In the genomic region with DNA sequence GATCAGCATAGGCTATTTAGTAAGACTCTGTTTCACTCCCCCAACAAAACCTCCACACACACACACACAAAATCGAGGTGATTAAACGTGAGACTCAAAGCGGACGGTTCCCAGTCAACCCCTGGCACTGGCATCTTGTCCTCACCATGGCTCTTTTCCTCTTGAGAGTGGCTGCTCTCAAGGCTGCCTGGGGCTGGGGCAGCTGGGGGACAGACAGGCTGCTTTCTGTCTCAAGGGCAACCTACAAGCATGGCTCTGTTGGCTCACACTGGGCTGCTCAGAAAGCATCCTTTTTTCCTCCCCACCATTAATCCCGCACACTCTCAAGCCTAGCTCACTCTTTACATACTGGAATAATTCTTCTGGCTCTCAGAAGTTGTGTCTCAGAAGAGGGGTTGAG, we compare ENCODE assay signal across 27 mouse cellular contexts.
"Had no signal": no experiment of that assay in that cellular context is flagged by ENCODE, and none has a peak within 500 bp of the region (broad histone marks: within the 10 kb centered on the region; RNA-seq: fewer than 3 reads in every experiment).

No protein-coding gene starts in this region.

- H3K9ac ChIP-seq: heart, embryonic 13.5 days; heart, embryonic 15.5 days; hindbrain, embryonic 12.5 days; hindbrain, embryonic 14.5 days; kidney, embryonic 15.5 days; limb, embryonic 13.5 days; limb, embryonic 15.5 days; liver, embryonic 12.5 days; liver, embryonic 14.5 days had no signal

- ATAC-seq: hindbrain, embryonic 16.5 days; intestine, embryonic 16.5 days; liver, embryonic 12.5 days had no signal

- H3K9me3 ChIP-seq: heart, embryonic 13.5 days; heart, embryonic 15.5 days; hindbrain, embryonic 12.5 days; kidney, embryonic 15.5 days; limb, embryonic 13.5 days; limb, embryonic 15.5 days; liver, embryonic 12.5 days had no signal

- DNase-seq: gastrocnemius, postnatal 14 days; gastrocnemius, postnatal 36 days; heart, adult 11 months; heart, adult 2 months; heart, postnatal 14 days; heart, postnatal 36 days; kidney, adult 11 months; kidney, adult 2 months; kidney, adult 9 months; kidney, postnatal 14 days; kidney, postnatal 36 days; layer of hippocampus, adult 9-11 months; layer of hippocampus, postnatal 36 days; left cerebral cortex, postnatal 4 days had no signal

- H3K36me3 ChIP-seq: heart, embryonic 13.5 days; heart, embryonic 15.5 days; hindbrain, embryonic 12.5 days; kidney, embryonic 15.5 days; limb, embryonic 13.5 days; limb, embryonic 15.5 days; liver, embryonic 12.5 days had no signal

- H3K4me3 ChIP-seq: heart, adult 2 months; heart, embryonic 13.5 days; heart, embryonic 15.5 days; hindbrain, embryonic 12.5 days; kidney, embryonic 15.5 days; limb, embryonic 13.5 days; limb, embryonic 15.5 days; liver, embryonic 12.5 days had no signal

- H3K27ac ChIP-seq: heart, adult 2 months; heart, embryonic 13.5 days; heart, embryonic 15.5 days; hindbrain, embryonic 12.5 days; hindbrain, embryonic 14.5 days; kidney, embryonic 15.5 days; kidney, postnatal 0 days; limb, embryonic 13.5 days; limb, embryonic 15.5 days; liver, embryonic 12.5 days; liver, embryonic 14.5 days had no signal

- H3K27me3 ChIP-seq: limb, embryonic 13.5 days; limb, embryonic 15.5 days had no signal

- H3K4me2 ChIP-seq: heart, embryonic 11.5 days; heart, embryonic 13.5 days; heart, embryonic 15.5 days; hindbrain, embryonic 12.5 days; hindbrain, embryonic 14.5 days; kidney, embryonic 15.5 days; limb, embryonic 13.5 days; limb, embryonic 15.5 days; liver, embryonic 12.5 days had no signal
